Mouse (Mus musculus) testis, adult 2 months (tissue): Measurements from ENCODE around the gene Copz1. TPM values are rescaled to one million over a fixed set of nuclear protein-coding genes. Genes with fewer than 3 reads are reported as not detected.

Experiments used
- H3K27ac ChIP-seq: fragments of 200-500 bp; 2 replicates; pipeline ENCODE4 v1.5.1; 2012; ENCODE audit warnings: low read depth, low read length; ENCODE audit not compliant: control insufficient read depth, insufficient read depth
- H3K27me3 ChIP-seq: fragments of 200-500 bp; 2 replicates; pipeline ENCODE4 v1.6.1; 2012; ENCODE audit warnings: mild to moderate bottlenecking, low read length, moderate library complexity; ENCODE audit not compliant: control insufficient read depth, insufficient read depth
- H3K36me3 ChIP-seq: fragments of 200-500 bp; 2 replicates; pipeline ENCODE4 v1.6.1; 2012; ENCODE audit warnings: mild to moderate bottlenecking, low read length; ENCODE audit not compliant: control insufficient read depth, insufficient read depth
- H3K4me1 ChIP-seq: fragments of 200-500 bp; 2 replicates; pipeline ENCODE4 v1.6.1; 2012; ENCODE audit warnings: low read length; ENCODE audit not compliant: control insufficient read depth, insufficient read depth
- H3K4me3 ChIP-seq: fragments of 200-500 bp; 2 replicates; pipeline ENCODE4 v1.5.1; 2012; ENCODE audit warnings: low read depth, mild to moderate bottlenecking, low read length, moderate library complexity, mixed read lengths; ENCODE audit not compliant: control insufficient read depth
- CTCF ChIP-seq: fragments of 200-500 bp; IDR thresholded peaks from 2 replicates; pipeline ENCODE4 v1.5.1; 2012; ENCODE audit warnings: low read depth, mild to moderate bottlenecking, inconsistent platforms, low read length, moderate library complexity; ENCODE audit not compliant: control insufficient read depth, insufficient read depth, insufficient replicate concordance
- POLR2A ChIP-seq: fragments of 200-500 bp; IDR thresholded peaks from 2 replicates; pipeline ENCODE4 v1.6.1; 2012; ENCODE audit warnings: low read depth, mild to moderate bottlenecking, inconsistent platforms, low read length, moderate library complexity; ENCODE audit not compliant: control insufficient read depth
- polyA plus RNA-seq: library from polyadenylated mRNA; depleted of rRNA; stranded (reverse); fragments of >200 nt; gene quantifications from 2 replicates; pipeline ENCODE4 v1.2.3, GENCODE M21; 2012

Copz1 gene
- polyA plus RNA-seq, 1 experiment, result 56.8 TPM

GRCm38 (mm10) chr15:103285778-103286417, 13.4 kb downstream of the Copz1 start:
- Histone ChIP-seq H3K27me3 (no peaks in the 10 kb centered on the region), H3K4me3 (no peak overlapping the region), H3K27ac (no peak overlapping the region), H3K4me1 (no peaks in the 10 kb centered on the region), H3K36me3 (no peaks in the 10 kb centered on the region; the same call in 1 of the 2 replicates)
- TF ChIP-seq POLR2A, result no peak
- no peak for TF ChIP-seq CTCF

- TF ChIP-seq POLR2A (no peak), CTCF (no peak)
- H3K4me3 ChIP-seq, result no peak overlapping the region
- peaks cover 2% of the 10 kb centered on the region for H3K36me3 ChIP-seq
- H3K4me1 ChIP-seq, result no peaks in the 10 kb centered on the region
- H3K27ac ChIP-seq, result no peak overlapping the region
- no peaks in the 10 kb centered on the region for H3K27me3 ChIP-seq
These were observed 17.1 kb downstream of the Copz1 start for GRCm38 (mm10) chr15:103289600-103289999.

- TF ChIP-seq CTCF (no peak), POLR2A (no peak)
- Histone ChIP-seq H3K27me3 (no peaks in the 10 kb centered on the region), H3K27ac (no peak overlapping the region), H3K4me3 (peak overlapping the region; percentile 16; the same call in 1 of the 2 replicates), H3K4me1 (no peaks in the 10 kb centered on the region), H3K36me3 (peaks cover 2% of the 10 kb centered on the region)
These were observed 17.9 kb downstream of the Copz1 start for GRCm38 (mm10) chr15:103290417-103290816.

GRCm38 (mm10) chr15:103290843-103291242, 18.3 kb downstream of the Copz1 start:
- H3K36me3 ChIP-seq, result peaks cover 2% of the 10 kb centered on the region

GRCm38 (mm10) chr15:103292673-103293345, 20.3 kb downstream of the Copz1 start:
- H3K4me1 ChIP-seq, result no peaks in the 10 kb centered on the region
- no peak overlapping the region for H3K27ac ChIP-seq
- H3K27me3 ChIP-seq, result no peaks in the 10 kb centered on the region
- H3K36me3 ChIP-seq, result peaks cover 2% of the 10 kb centered on the region
- H3K4me3 ChIP-seq, result no peak overlapping the region
- TF ChIP-seq POLR2A (no peak), CTCF (no peak)

More at GRCm38 (mm10) chr15:103290843-103291242, 18.3 kb downstream of the Copz1 start:
- no peaks in the 10 kb centered on the region for H3K27me3 ChIP-seq
- H3K4me3 ChIP-seq, result peak overlapping the region; percentile 16; the same call in 1 of the 2 replicates
- TF ChIP-seq CTCF, result no peak
- no peak for TF ChIP-seq POLR2A
- H3K4me1 ChIP-seq, result no peaks in the 10 kb centered on the region
- H3K27ac ChIP-seq, result no peak overlapping the region

GRCm38 (mm10) chr15:103293375-103293774, 20.9 kb downstream of the Copz1 start:
- Histone ChIP-seq H3K36me3 (peaks cover 2% of the 10 kb centered on the region), H3K4me1 (no peaks in the 10 kb centered on the region), H3K4me3 (no peak overlapping the region)

GRCm38 (mm10) chr15:103294649-103295048, 22.1 kb downstream of the Copz1 start:
- TF ChIP-seq POLR2A, result no peak
- TF ChIP-seq CTCF, result no peak
- no peaks in the 10 kb centered on the region for H3K27me3 ChIP-seq
- H3K4me1 ChIP-seq, result peaks cover 3% of the 10 kb centered on the region
- no peak overlapping the region for H3K4me3 ChIP-seq
- peaks cover 2% of the 10 kb centered on the region for H3K36me3 ChIP-seq
- no peak overlapping the region for H3K27ac ChIP-seq

More at GRCm38 (mm10) chr15:103293375-103293774, 20.9 kb downstream of the Copz1 start:
- H3K27me3 ChIP-seq, result no peaks in the 10 kb centered on the region
- H3K27ac ChIP-seq, result no peak overlapping the region
- TF ChIP-seq CTCF (no peak), POLR2A (no peak)
